Mouse (Mus musculus) limb, embryonic 10.5 days (tissue): ENCODE measurements around the gene Abcb9. TPM values are rescaled to one million over a fixed set of nuclear protein-coding genes. Genes with fewer than 3 reads are reported as not detected.
A peak's percentile ranks its signal among the peaks of the same experiment; 100 is the strongest.

Experiments used
- DNase-seq: peaks from one replicate; pipeline ENCODE4 v3.0.0-alpha.2; 2017; ENCODE audit warnings: low spot score
- H3K27ac ChIP-seq: fragments of 300-500 bp; sonication (generic); 2 replicates; pipeline ENCODE4 v1.5.1; 2016; ENCODE audit warnings: mild to moderate bottlenecking
- H3K27me3 ChIP-seq: fragments of 300-500 bp; sonication (generic); 2 replicates; pipeline ENCODE4 v1.6.1; 2016; ENCODE audit warnings: low read depth, mild to moderate bottlenecking; ENCODE audit not compliant: poor library complexity, severe bottlenecking
- H3K36me3 ChIP-seq: fragments of 300-500 bp; sonication (generic); 2 replicates; pipeline ENCODE4 v1.6.1; 2016; ENCODE audit warnings: mild to moderate bottlenecking, moderate library complexity
- H3K4me1 ChIP-seq: fragments of 300-500 bp; sonication (generic); 2 replicates; pipeline ENCODE4 v1.6.1; 2016
- H3K4me3 ChIP-seq: fragments of 300-500 bp; sonication (generic); 2 replicates; pipeline ENCODE4 v1.5.1; 2016; ENCODE audit warnings: mild to moderate bottlenecking, moderate library complexity
- H3K9me3 ChIP-seq: fragments of 300-500 bp; sonication (generic); replicated peaks from 2 replicates; pipeline ENCODE4 v1.6.1; 2016; ENCODE audit warnings: mild to moderate bottlenecking
- WGBS: fragments of 180-500 bp; shearing (Covaris S2); methylation state at CpG from one replicate; pipeline ENCODE4 v1.1.7; 2016; 5-methylcytosine and 5-hydroxymethylcytosine counted together
- polyA plus RNA-seq: library from polyadenylated mRNA; unstranded; fragments of >200 nt; fragmentation: Nextera tagmentation; extraction: Ambion mirVana; gene quantifications from 2 replicates; pipeline ENCODE4 v1.2.1, GENCODE M21; 2016

Gene Abcb9
- polyA plus RNA-seq, 1 experiment from 2014 or later = 0.55 TPM

- WGBS = 33% methylated on average over 17 of the region's 17 CpGs
- peak overlapping the region; percentile 87 for H3K4me3 ChIP-seq
- no peaks in the 10 kb centered on the region for H3K9me3 ChIP-seq
- no peaks in the 10 kb centered on the region for H3K27me3 ChIP-seq
- H3K36me3 ChIP-seq = peaks cover 10% of the 10 kb centered on the region; the same call in 1 of the 2 replicates
- H3K4me1 ChIP-seq = peaks cover 28% of the 10 kb centered on the region
- DNase-seq = peak; percentile 68
- H3K27ac ChIP-seq = peak overlapping the region; percentile 90
These were observed 15.6 kb upstream of the Abcb9 start for GRCm38 (mm10) chr5:124111077-124111741.

- H3K9me3 ChIP-seq = no peaks in the 10 kb centered on the region
- DNase-seq = no peak
- H3K4me3 ChIP-seq = no peak overlapping the region
- 93% methylated on average over 9 of the region's 9 CpGs for WGBS
- H3K36me3 ChIP-seq = no peaks in the 10 kb centered on the region
- no peaks in the 10 kb centered on the region for H3K4me1 ChIP-seq
- no peaks in the 10 kb centered on the region for H3K27me3 ChIP-seq
- H3K27ac ChIP-seq = no peak overlapping the region
These were observed 8.0 kb upstream of the Abcb9 start for GRCm38 (mm10) chr5:124103552-124103951.

GRCm38 (mm10) chr5:124103020-124103419, 7.4 kb upstream of the Abcb9 start:
- no peaks in the 10 kb centered on the region for H3K9me3 ChIP-seq
- no peak overlapping the region for H3K27ac ChIP-seq
- H3K4me3 ChIP-seq = no peak overlapping the region
- no peak for DNase-seq
- H3K27me3 ChIP-seq = no peaks in the 10 kb centered on the region
- H3K4me1 ChIP-seq = no peaks in the 10 kb centered on the region
- WGBS = 87% methylated on average over 3 of the region's 3 CpGs
- no peaks in the 10 kb centered on the region for H3K36me3 ChIP-seq

GRCm38 (mm10) chr5:124102326-124102725, 6.7 kb upstream of the Abcb9 start:
- Histone ChIP-seq H3K36me3 (no peaks in the 10 kb centered on the region), H3K4me1 (no peaks in the 10 kb centered on the region), H3K4me3 (no peak overlapping the region), H3K9me3 (no peaks in the 10 kb centered on the region), H3K27ac (no peak overlapping the region), H3K27me3 (no peaks in the 10 kb centered on the region)
- WGBS = 83% methylated on average over 6 of the region's 6 CpGs
- DNase-seq = no peak

GRCm38 (mm10) chr5:124100128-124101044, 4.8 kb upstream of the Abcb9 start:
- Histone ChIP-seq H3K4me1 (peaks cover 7% of the 10 kb centered on the region), H3K36me3 (no peaks in the 10 kb centered on the region), H3K4me3 (no peak overlapping the region), H3K27me3 (peaks cover 7% of the 10 kb centered on the region), H3K27ac (no peak overlapping the region), H3K9me3 (no peaks in the 10 kb centered on the region)
- DNase-seq = no peak
- 91% methylated on average over 11 of the region's 11 CpGs for WGBS

GRCm38 (mm10) chr5:124098923-124099322, 3.3 kb upstream of the Abcb9 start:
- Histone ChIP-seq H3K27me3 (peaks cover 21% of the 10 kb centered on the region), H3K4me3 (no peak overlapping the region), H3K9me3 (no peaks in the 10 kb centered on the region), H3K36me3 (no peaks in the 10 kb centered on the region), H3K4me1 (peaks cover 13% of the 10 kb centered on the region), H3K27ac (no peak overlapping the region)
- no peak for DNase-seq
- WGBS = 84% methylated on average over 2 of the region's 2 CpGs

- Histone ChIP-seq H3K27ac (0 out of 2 replicates have a peak overlapping the region, but pooled peaks have one; percentile 10), H3K4me1 (peaks cover 16% of the 10 kb centered on the region), H3K4me3 (peak overlapping the region; percentile 53), H3K36me3 (no peaks in the 10 kb centered on the region), H3K27me3 (peaks cover 30% of the 10 kb centered on the region), H3K9me3 (no peaks in the 10 kb centered on the region)
- 10% methylated on average over 19 of the region's 19 CpGs for WGBS
- peak; percentile 45 for DNase-seq
These were observed 469 bp downstream of the Abcb9 start for GRCm38 (mm10) chr5:124095077-124095581.

- H3K9me3 ChIP-seq = no peaks in the 10 kb centered on the region
- H3K27me3 ChIP-seq = peaks cover 30% of the 10 kb centered on the region
- H3K27ac ChIP-seq = no peak overlapping the region
- no peak for DNase-seq
- no peaks in the 10 kb centered on the region for H3K36me3 ChIP-seq
- WGBS = 86% methylated on average over 12 of the region's 12 CpGs
- H3K4me1 ChIP-seq = peaks cover 16% of the 10 kb centered on the region
- no peak overlapping the region for H3K4me3 ChIP-seq
These were observed 1.6 kb downstream of the Abcb9 start for GRCm38 (mm10) chr5:124093852-124094604.

GRCm38 (mm10) chr5:124093120-124093794, 2.3 kb downstream of the Abcb9 start:
- no peak for DNase-seq
- Histone ChIP-seq H3K27me3 (peaks cover 30% of the 10 kb centered on the region), H3K9me3 (no peaks in the 10 kb centered on the region), H3K4me3 (no peak overlapping the region), H3K36me3 (no peaks in the 10 kb centered on the region), H3K27ac (no peak overlapping the region), H3K4me1 (peaks cover 16% of the 10 kb centered on the region)
- 80% methylated on average over 11 of the region's 11 CpGs for WGBS

GRCm38 (mm10) chr5:124091951-124092406, 3.6 kb downstream of the Abcb9 start:
- peaks cover 16% of the 10 kb centered on the region for H3K4me1 ChIP-seq
- H3K27ac ChIP-seq = no peak overlapping the region
- H3K36me3 ChIP-seq = no peaks in the 10 kb centered on the region
- H3K4me3 ChIP-seq = no peak overlapping the region
- 67% methylated on average over 9 of the region's 9 CpGs for WGBS
- H3K27me3 ChIP-seq = peaks cover 30% of the 10 kb centered on the region
- DNase-seq = no peak
- H3K9me3 ChIP-seq = no peaks in the 10 kb centered on the region

GRCm38 (mm10) chr5:124089868-124090267, 5.7 kb downstream of the Abcb9 start:
- Histone ChIP-seq H3K27me3 (peaks cover 18% of the 10 kb centered on the region), H3K27ac (no peak overlapping the region), H3K36me3 (no peaks in the 10 kb centered on the region), H3K4me1 (peaks cover 4% of the 10 kb centered on the region; the same call in 1 of the 2 replicates), H3K9me3 (no peaks in the 10 kb centered on the region), H3K4me3 (no peak overlapping the region)
- DNase-seq = no peak
- 86% methylated on average over 23 of the region's 23 CpGs for WGBS

GRCm38 (mm10) chr5:124086876-124087275, 8.7 kb downstream of the Abcb9 start:
- WGBS = 86% methylated on average over 4 of the region's 4 CpGs
- Histone ChIP-seq H3K36me3 (no peaks in the 10 kb centered on the region), H3K4me3 (no peak overlapping the region), H3K27ac (no peak overlapping the region), H3K27me3 (no peaks in the 10 kb centered on the region), H3K4me1 (no peaks in the 10 kb centered on the region), H3K9me3 (no peaks in the 10 kb centered on the region)
- DNase-seq = no peak
